Mouse (Mus musculus): ENCODE measurements at regions not wholly inside any gene's neighbourhood (a gene's known extent, or its start where the extent isn't known, plus 50 kb on each side); places are given as distances from the start of the nearest gene placed in this dataset.

- no peak for DNase-seq
Measured at GRCm38 (mm10) chr12:118404171-118404570, 102.9 kb upstream of the Sp4 start.

- no peak for DNase-seq
Measured at GRCm38 (mm10) chr12:118403519-118404087, 102.4 kb upstream of the Sp4 start.

- DNase-seq = no peak
Measured at GRCm38 (mm10) chr12:118401377-118401776, 100.1 kb upstream of the Sp4 start.

- no peak for DNase-seq
Measured at GRCm38 (mm10) chr12:118391654-118392053, 90.4 kb upstream of the Sp4 start.

- no peak for DNase-seq
Measured at GRCm38 (mm10) chr12:118381013-118381412, 79.8 kb upstream of the Sp4 start.

- DNase-seq = no peak
Measured at GRCm38 (mm10) chr12:118377898-118378297, 76.7 kb upstream of the Sp4 start.

GRCm38 (mm10) chr12:118376521-118377493, 75.6 kb upstream of the Sp4 start:
- no peak for DNase-seq

GRCm38 (mm10) chr12:118373250-118373649, 72.0 kb upstream of the Sp4 start:
- no peak for DNase-seq

GRCm38 (mm10) chr12:118371905-118372304, 70.7 kb upstream of the Sp4 start:
- no peak for DNase-seq

GRCm38 (mm10) chr12:118367307-118368076, 66.3 kb upstream of the Sp4 start:
- no peak for DNase-seq

- no peak for DNase-seq
Measured at GRCm38 (mm10) chr12:118352866-118353265, 51.6 kb upstream of the Sp4 start.

GRCm38 (mm10) chr12:118351421-118351820, 50.2 kb upstream of the Sp4 start:
- no peak for DNase-seq
